Mouse (Mus musculus) limb, embryonic 11.5 days (tissue): Measurements from ENCODE around the gene Rnf181. TPM values are rescaled to one million over a fixed set of nuclear protein-coding genes. Genes with fewer than 3 reads are reported as not detected.

Experiments used
- ATAC-seq: fragments of 200-750 bp; cut with Nextera tagmentation; 2 replicates; pipeline ENCODE4 v1.8.0; 2017; ENCODE audit warnings: low read depth; ENCODE audit not compliant: insufficient number of reproducible peaks, low FRiP score, low TSS enrichment
- DNase-seq: peaks from one replicate; pipeline ENCODE4 v3.0.0-alpha.2; 2015; ENCODE audit warnings: low spot score
- H3K27ac ChIP-seq: fragments of 300-500 bp; sonication (generic); replicated peaks from 2 replicates; pipeline ENCODE4 v1.5.1; 2014; ENCODE audit warnings: low read depth, mild to moderate bottlenecking, low read length
- H3K27me3 ChIP-seq: fragments of 300-500 bp; sonication (generic); 2 replicates; pipeline ENCODE4 v1.6.1; 2014; ENCODE audit warnings: mild to moderate bottlenecking, low read length, mixed read lengths; ENCODE audit not compliant: control insufficient read depth, insufficient read depth
- H3K36me3 ChIP-seq: fragments of 300-500 bp; sonication (generic); 2 replicates; pipeline ENCODE4 v1.6.1; 2014; ENCODE audit warnings: mild to moderate bottlenecking, low read length, moderate library complexity, mixed read lengths; ENCODE audit not compliant: control insufficient read depth, insufficient read depth
- H3K4me1 ChIP-seq: fragments of 300-500 bp; sonication (generic); 2 replicates; pipeline ENCODE4 v1.6.1; 2014; ENCODE audit warnings: low read length, mixed read lengths; ENCODE audit not compliant: control insufficient read depth, insufficient read depth
- H3K4me2 ChIP-seq: fragments of 300-500 bp; sonication (generic); 2 replicates; pipeline ENCODE4 v1.6.1; 2014; ENCODE audit warnings: low read depth, mild to moderate bottlenecking, moderate library complexity; ENCODE audit not compliant: severe bottlenecking
- H3K4me3 ChIP-seq: fragments of 300-500 bp; sonication (generic); 2 replicates; pipeline ENCODE4 v1.5.1; 2014; ENCODE audit warnings: low read depth, low read length
- H3K9ac ChIP-seq: fragments of 300-500 bp; sonication (generic); 2 replicates; pipeline ENCODE4 v1.6.1; 2014; ENCODE audit warnings: mild to moderate bottlenecking, low read length
- H3K9me3 ChIP-seq: fragments of 300-500 bp; sonication (generic); 2 replicates; pipeline ENCODE4 v1.6.1; 2016; ENCODE audit warnings: low read length; ENCODE audit not compliant: control insufficient read depth
- WGBS: fragments of 180-500 bp; shearing (Covaris S2); extraction: QIAGEN DNeasy Blood & Tissue Kit; methylation state at CpG from one replicate; pipeline ENCODE4 v1.1.7; 2014; 5-methylcytosine and 5-hydroxymethylcytosine counted together
- polyA plus RNA-seq: library from polyadenylated mRNA; unstranded; fragments of >200 nt; fragmentation: Nextera tagmentation; extraction: Ambion mirVana; gene quantifications from 2 replicates; pipeline ENCODE4 v1.2.1, GENCODE M21; 2014

Gene Rnf181
- polyA plus RNA-seq, 1 experiment from 2014 or later: 96.0 TPM

GRCm38 (mm10) chr6:72344396-72345073 is 22.2 kb downstream of the Rnf181 start:
- ATAC-seq (peak; percentile 4; the same call in 1 of the 2 replicates), DNase-seq (no peak)
- Histone ChIP-seq H3K27ac (no peak overlapping the region), H3K9ac (peak overlapping the region; percentile 90), H3K9me3 (no peaks in the 10 kb centered on the region), H3K4me2 (peak overlapping the region; percentile 91), H3K36me3 (0 out of 2 replicates have a peak, but pooled peaks cover 6% of the 10 kb centered on the region), H3K27me3 (no peaks in the 10 kb centered on the region), H3K4me3 (peak overlapping the region; percentile 94), H3K4me1 (peaks cover 9% of the 10 kb centered on the region; the same call in 1 of the 2 replicates)
- WGBS: under 1% methylated on average over 42 of the region's 42 CpGs

GRCm38 (mm10) chr6:72340481-72340880 is 26.3 kb downstream of the Rnf181 start:
- Histone ChIP-seq H3K4me1 (0 out of 2 replicates have a peak, but pooled peaks cover 4% of the 10 kb centered on the region), H3K27ac (no peak overlapping the region), H3K9me3 (no peaks in the 10 kb centered on the region), H3K4me3 (no peak overlapping the region), H3K4me2 (no peak overlapping the region), H3K27me3 (no peaks in the 10 kb centered on the region), H3K9ac (no peak overlapping the region), H3K36me3 (peaks cover 12% of the 10 kb centered on the region; the same call in 1 of the 2 replicates)
- WGBS: 78% methylated on average over 2 of the region's 2 CpGs
- DNase-seq (no peak), ATAC-seq (no peak)

GRCm38 (mm10) chr6:72333111-72333510 is 33.6 kb downstream of the Rnf181 start:
- ATAC-seq (no peak), DNase-seq (no peak)
- Histone ChIP-seq H3K27me3 (no peaks in the 10 kb centered on the region), H3K27ac (no peak overlapping the region), H3K4me3 (no peak overlapping the region), H3K4me1 (no peaks in the 10 kb centered on the region), H3K9ac (no peak overlapping the region), H3K9me3 (no peaks in the 10 kb centered on the region), H3K36me3 (peaks cover 22% of the 10 kb centered on the region), H3K4me2 (no peak overlapping the region)
- 82% methylated on average over 5 of the region's 5 CpGs for WGBS

GRCm38 (mm10) chr6:72330133-72330532 is 36.6 kb downstream of the Rnf181 start:
- Histone ChIP-seq H3K36me3 (peaks cover 27% of the 10 kb centered on the region), H3K27ac (no peak overlapping the region), H3K4me2 (no peak overlapping the region), H3K9me3 (no peaks in the 10 kb centered on the region), H3K9ac (no peak overlapping the region), H3K4me1 (no peaks in the 10 kb centered on the region), H3K27me3 (no peaks in the 10 kb centered on the region), H3K4me3 (no peak overlapping the region)
- 94% methylated on average over 4 of the region's 4 CpGs for WGBS
- DNase-seq (no peak), ATAC-seq (no peak)

- no peak overlapping the region for H3K4me2 ChIP-seq
- H3K4me1 ChIP-seq: no peaks in the 10 kb centered on the region
- H3K36me3 ChIP-seq: peaks cover 29% of the 10 kb centered on the region
- no peaks in the 10 kb centered on the region for H3K27me3 ChIP-seq
- no peak overlapping the region for H3K4me3 ChIP-seq
- no peak overlapping the region for H3K27ac ChIP-seq
- DNase-seq: no peak
- H3K9me3 ChIP-seq: no peaks in the 10 kb centered on the region
- H3K9ac ChIP-seq: no peak overlapping the region
- 91% methylated on average over 5 of the region's 5 CpGs for WGBS
- no peak for ATAC-seq
Observed at GRCm38 (mm10) chr6:72329019-72329418, 37.7 kb downstream of the Rnf181 start.

- DNase-seq: no peak
- H3K27ac ChIP-seq: no peak overlapping the region
- H3K36me3 ChIP-seq: peaks cover 22% of the 10 kb centered on the region
- H3K4me1 ChIP-seq: no peaks in the 10 kb centered on the region
- no peak for ATAC-seq
- H3K4me3 ChIP-seq: no peak overlapping the region
- no peak overlapping the region for H3K4me2 ChIP-seq
- no peaks in the 10 kb centered on the region for H3K9me3 ChIP-seq
- H3K9ac ChIP-seq: no peak overlapping the region
- H3K27me3 ChIP-seq: no peaks in the 10 kb centered on the region
- 82% methylated on average over 6 of the region's 6 CpGs for WGBS
Observed at GRCm38 (mm10) chr6:72326274-72326673, 40.5 kb downstream of the Rnf181 start.

- ATAC-seq (no peak), DNase-seq (no peak)
- Histone ChIP-seq H3K9ac (no peak overlapping the region), H3K27me3 (no peaks in the 10 kb centered on the region), H3K36me3 (peaks cover 21% of the 10 kb centered on the region; the same call in 1 of the 2 replicates), H3K9me3 (no peaks in the 10 kb centered on the region), H3K4me3 (no peak overlapping the region), H3K27ac (no peak overlapping the region), H3K4me2 (no peak overlapping the region), H3K4me1 (no peaks in the 10 kb centered on the region)
- 91% methylated on average over 6 of the region's 6 CpGs for WGBS
Observed at GRCm38 (mm10) chr6:72323786-72324508, 42.8 kb downstream of the Rnf181 start.

GRCm38 (mm10) chr6:72322936-72323335 is 43.8 kb downstream of the Rnf181 start:
- Histone ChIP-seq H3K27me3 (no peaks in the 10 kb centered on the region), H3K9ac (no peak overlapping the region), H3K4me1 (no peaks in the 10 kb centered on the region), H3K9me3 (no peaks in the 10 kb centered on the region), H3K36me3 (peaks cover 27% of the 10 kb centered on the region), H3K27ac (no peak overlapping the region), H3K4me3 (no peak overlapping the region), H3K4me2 (no peak overlapping the region)
- no peak for DNase-seq
- 92% methylated on average over 3 of the region's 3 CpGs for WGBS
- no peak for ATAC-seq
